8 mouse cellular contexts compared by ENCODE assay signal in genomic region chr6:72345633-72346032, GRCm38 (mm10). TPM values are rescaled to one million over a fixed set of nuclear protein-coding genes. Genes with fewer than 3 reads are reported as not detected.
DNase-seq lines count a peak whose midpoint lies in the region; ATAC-seq and TF ChIP-seq lines count a peak whose summit lies in the region.

No protein-coding gene starts in this region.

- 52% methylated on average over 6 of the region's 6 CpGs for WGBS in kidney, embryonic 16.5 days
- WGBS in embryonic facial prominence, embryonic 13.5 days: 53% methylated on average over 6 of the region's 6 CpGs
- WGBS in hindbrain, postnatal 0 days: 54% methylated on average over 6 of the region's 6 CpGs
- WGBS in midbrain, embryonic 16.5 days: 46% methylated on average over 6 of the region's 6 CpGs

- peak overlapping the region; percentile 95 for H3K4me2 ChIP-seq in kidney, embryonic 16.5 days (replicated peaks; ENCODE audit: low read depth, low read length)
- peak overlapping the region; percentile 74 for H3K4me2 ChIP-seq in embryonic facial prominence, embryonic 13.5 days
- H3K4me2 ChIP-seq in hindbrain, postnatal 0 days (ENCODE audit: low read depth, low read length): peak overlapping the region; percentile 82
- peak overlapping the region; percentile 75 for H3K4me2 ChIP-seq in midbrain, embryonic 16.5 days (ENCODE audit: low read length)

- no peak overlapping the region; the same call in 1 of the 2 replicates for H3K9ac ChIP-seq in kidney, embryonic 16.5 days (replicated peaks; ENCODE audit: low read length)
- no peak overlapping the region for H3K9ac ChIP-seq in embryonic facial prominence, embryonic 13.5 days
- peak overlapping the region; percentile 83; the same call in 1 of the 2 replicates for H3K9ac ChIP-seq in hindbrain, postnatal 0 days (replicated peaks; ENCODE audit: low read length)
- H3K9ac ChIP-seq in midbrain, embryonic 16.5 days (ENCODE audit: low read depth, low read length): no peak overlapping the region

- no peaks in the 10 kb centered on the region for H3K27me3 ChIP-seq in kidney, embryonic 16.5 days (ENCODE audit: insufficient read depth, low read length)
- H3K27me3 ChIP-seq in embryonic facial prominence, embryonic 13.5 days: no peaks in the 10 kb centered on the region
- no peaks in the 10 kb centered on the region for H3K27me3 ChIP-seq in hindbrain, postnatal 0 days (ENCODE audit: insufficient read depth, low read length)
- H3K27me3 ChIP-seq in midbrain, embryonic 16.5 days (ENCODE audit: control insufficient read depth, insufficient read depth, low read depth, low read length): no peaks in the 10 kb centered on the region

- peak overlapping the region; percentile 79 for H3K4me3 ChIP-seq in kidney, embryonic 16.5 days (ENCODE audit: low read length)
- H3K4me3 ChIP-seq in embryonic facial prominence, embryonic 13.5 days: peak overlapping the region; percentile 80
- H3K4me3 ChIP-seq in hindbrain, postnatal 0 days (ENCODE audit: low read length): peak overlapping the region; percentile 88
- peak overlapping the region; percentile 94 for H3K4me3 ChIP-seq in midbrain, embryonic 16.5 days (ENCODE audit: low read depth, low read length)

- no peak for TF ChIP-seq CTCF in hindbrain, postnatal 0 days (IDR thresholded peaks at IDR 0.05; ENCODE audit: low read depth)

- peaks cover 30% of the 10 kb centered on the region for H3K4me1 ChIP-seq in kidney, embryonic 16.5 days (ENCODE audit: insufficient read depth, low read length)
- H3K4me1 ChIP-seq in embryonic facial prominence, embryonic 13.5 days: peaks cover 38% of the 10 kb centered on the region
- H3K4me1 ChIP-seq in hindbrain, postnatal 0 days (ENCODE audit: insufficient read depth, low read length): peaks cover 16% of the 10 kb centered on the region
- peaks cover 32% of the 10 kb centered on the region for H3K4me1 ChIP-seq in midbrain, embryonic 16.5 days (ENCODE audit: control insufficient read depth, insufficient read depth, low read length)

- no peak for DNase-seq in kidney, postnatal 36 days
- DNase-seq in hindbrain, postnatal 0 days (ENCODE audit: low spot score): no peak
- no peak for DNase-seq in urinary bladder, postnatal 14 days (ENCODE audit: low spot score)
- no peak for DNase-seq in cerebellum, adult 9-11 months
- no peak for DNase-seq in kidney, adult 8-10 months

- no peak overlapping the region for H3K27ac ChIP-seq in kidney, embryonic 16.5 days (ENCODE audit: low read length)
- no peak overlapping the region for H3K27ac ChIP-seq in embryonic facial prominence, embryonic 13.5 days
- peak overlapping the region; percentile 77; the same call in 1 of the 2 replicates for H3K27ac ChIP-seq in hindbrain, postnatal 0 days
- no peak overlapping the region; the same call in 1 of the 2 replicates for H3K27ac ChIP-seq in midbrain, embryonic 16.5 days (ENCODE audit: low read length)

- no peak for ATAC-seq in kidney, embryonic 16.5 days (ENCODE audit: low FRiP score, low TSS enrichment)
- ATAC-seq in embryonic facial prominence, embryonic 13.5 days (ENCODE audit: insufficient number of reproducible peaks, insufficient read depth, low FRiP score, low TSS enrichment, low read depth): no peak
- no peak for ATAC-seq in hindbrain, postnatal 0 days
- ATAC-seq in midbrain, embryonic 16.5 days: no peak

- no peaks in the 10 kb centered on the region for H3K9me3 ChIP-seq in kidney, embryonic 16.5 days (ENCODE audit: low read length)
- no peaks in the 10 kb centered on the region for H3K9me3 ChIP-seq in embryonic facial prominence, embryonic 13.5 days
- no peaks in the 10 kb centered on the region for H3K9me3 ChIP-seq in hindbrain, postnatal 0 days (ENCODE audit: low read length)
- H3K9me3 ChIP-seq in midbrain, embryonic 16.5 days (replicated peaks; ENCODE audit: control insufficient read depth, low read length, poor library complexity, severe bottlenecking): no peaks in the 10 kb centered on the region

- peaks cover 21% of the 10 kb centered on the region; the same call in 1 of the 2 replicates for H3K36me3 ChIP-seq in kidney, embryonic 16.5 days (ENCODE audit: insufficient read depth, low read length)
- H3K36me3 ChIP-seq in embryonic facial prominence, embryonic 13.5 days: peaks cover 28% of the 10 kb centered on the region
- H3K36me3 ChIP-seq in hindbrain, postnatal 0 days (ENCODE audit: insufficient read depth, low read length): peaks cover 19% of the 10 kb centered on the region; the same call in 1 of the 2 replicates
- peaks cover 15% of the 10 kb centered on the region for H3K36me3 ChIP-seq in midbrain, embryonic 16.5 days (ENCODE audit: control insufficient read depth, insufficient read depth, low read length)

RNA-seq across cellular contexts. Expression of gene Usp39, which starts 0.6 kb away (rescaled TPM):
- 43.5 and 47.5 TPM in 2 replicates for polyA plus RNA-seq in kidney, embryonic 16.5 days (2015; fragmentation: Nextera tagmentation; extraction: Ambion mirVana)
- polyA plus RNA-seq in embryonic facial prominence, embryonic 13.5 days (2015; fragmentation: Nextera tagmentation; extraction: Ambion mirVana): 52.6 and 54.1 TPM in 2 replicates
- 59.3 and 64.6 TPM in 2 replicates for total RNA-seq in hindbrain, postnatal 0 days (2014; rRNA removed)
- 33.1 and 34.1 TPM in 2 replicates for polyA plus RNA-seq in hindbrain, postnatal 0 days (2015; fragmentation: Nextera tagmentation; extraction: Ambion mirVana)
- polyA plus RNA-seq in midbrain, embryonic 16.5 days (2015; fragmentation: Nextera tagmentation; extraction: Ambion mirVana): 39.0 and 40.0 TPM in 2 replicates

RNA-seq across cellular contexts. Expression of gene 0610030E20Rik, which starts 1.5 kb away (rescaled TPM):
- 28.3 and 31.0 TPM in 2 replicates for polyA plus RNA-seq in kidney, embryonic 16.5 days (2015; fragmentation: Nextera tagmentation; extraction: Ambion mirVana)
- 36.6 and 36.7 TPM in 2 replicates for polyA plus RNA-seq in embryonic facial prominence, embryonic 13.5 days (2015; fragmentation: Nextera tagmentation; extraction: Ambion mirVana)
- 8.7 and 12.3 TPM in 2 replicates for total RNA-seq in hindbrain, postnatal 0 days (2014; rRNA removed)
- polyA plus RNA-seq in hindbrain, postnatal 0 days (2015; fragmentation: Nextera tagmentation; extraction: Ambion mirVana): 15.2 and 15.9 TPM in 2 replicates
- 16.5 TPM in 2 replicates for polyA plus RNA-seq in midbrain, embryonic 16.5 days (2015; fragmentation: Nextera tagmentation; extraction: Ambion mirVana)

RNA-seq across cellular contexts. Expression of gene Tmem150a, which starts 9.6 kb away (rescaled TPM):
- 40.8 and 43.9 TPM in 2 replicates for polyA plus RNA-seq in kidney, embryonic 16.5 days (2015; fragmentation: Nextera tagmentation; extraction: Ambion mirVana)
- 10.8 and 11.1 TPM in 2 replicates for polyA plus RNA-seq in embryonic facial prominence, embryonic 13.5 days (2015; fragmentation: Nextera tagmentation; extraction: Ambion mirVana)
- total RNA-seq in hindbrain, postnatal 0 days (2014; rRNA removed): 23.6 and 35.3 TPM in 2 replicates
- polyA plus RNA-seq in hindbrain, postnatal 0 days (2015; fragmentation: Nextera tagmentation; extraction: Ambion mirVana): 12.2 and 15.3 TPM in 2 replicates
- polyA plus RNA-seq in midbrain, embryonic 16.5 days (2015; fragmentation: Nextera tagmentation; extraction: Ambion mirVana): 15.7 and 17.7 TPM in 2 replicates

RNA-seq across cellular contexts. Expression of gene Rnf181, which starts 21.1 kb away (rescaled TPM):
- polyA plus RNA-seq in kidney, embryonic 16.5 days (2015; fragmentation: Nextera tagmentation; extraction: Ambion mirVana): 153 and 164 TPM in 2 replicates
- polyA plus RNA-seq in embryonic facial prominence, embryonic 13.5 days (2015; fragmentation: Nextera tagmentation; extraction: Ambion mirVana): 94.5 and 110 TPM in 2 replicates
- total RNA-seq in hindbrain, postnatal 0 days (2014; rRNA removed): 70.6 and 72.7 TPM in 2 replicates
- polyA plus RNA-seq in hindbrain, postnatal 0 days (2015; fragmentation: Nextera tagmentation; extraction: Ambion mirVana): 128 and 134 TPM in 2 replicates
- polyA plus RNA-seq in midbrain, embryonic 16.5 days (2015; fragmentation: Nextera tagmentation; extraction: Ambion mirVana): 124 and 126 TPM in 2 replicates

RNA-seq across cellular contexts. Expression of gene Vamp5, which starts 34.6 kb away (rescaled TPM):
- polyA plus RNA-seq in kidney, embryonic 16.5 days (2015; fragmentation: Nextera tagmentation; extraction: Ambion mirVana): 35.7 and 42.5 TPM in 2 replicates
- 19.7 and 20.6 TPM in 2 replicates for polyA plus RNA-seq in embryonic facial prominence, embryonic 13.5 days (2015; fragmentation: Nextera tagmentation; extraction: Ambion mirVana)
- total RNA-seq in hindbrain, postnatal 0 days (2014; rRNA removed): 4.6 and 20.0 TPM in 2 replicates
- 11.9 and 12.9 TPM in 2 replicates for polyA plus RNA-seq in hindbrain, postnatal 0 days (2015; fragmentation: Nextera tagmentation; extraction: Ambion mirVana)
- 12.0 and 16.4 TPM in 2 replicates for polyA plus RNA-seq in midbrain, embryonic 16.5 days (2015; fragmentation: Nextera tagmentation; extraction: Ambion mirVana)
